Mouse (Mus musculus): ENCODE data around the gene Grk4. TPM values are rescaled to one million over a fixed set of nuclear protein-coding genes. Genes with fewer than 3 reads are reported as not detected.
"Not testable (repeated sequence)": the region's sequence is repeated elsewhere in the genome, so short reads cannot be mapped to it uniquely, and the experiment has no call there.

Grk4 gene
- polyA plus RNA-seq, 2 experiments, result 0.44 to 0.91 TPM

GRCm38 (mm10) chr5:34692782-34693181, 32.6 kb downstream of the Grk4 start:
- Histone ChIP-seq H3K9me3 (ENCODE audit: control insufficient read depth, low read length) (no peaks in the 10 kb centered on the region), H3K9ac (replicated peaks) (no peak overlapping the region), H3K4me3 (ENCODE audit: insufficient read depth in 1 of 2, low read depth in 2 of 2, low read length in 2 of 2) (no peak overlapping the region), H3K36me3 (replicated peaks; ENCODE audit: control insufficient read depth, insufficient read depth, low read depth) (no peaks in the 10 kb centered on the region), H3K4me1 (replicated peaks; ENCODE audit: control insufficient read depth in 2 of 2, insufficient read depth in 2 of 2, low read length in 1 of 2) (no peaks in the 10 kb centered on the region; a peak in 1 of 4 replicates), H3K4me2 (ENCODE audit: low read depth) (no peak overlapping the region), H3K27ac (no peak overlapping the region), H3K27me3 (ENCODE audit: control insufficient read depth, insufficient read depth, low read length) (no peaks in the 10 kb centered on the region)
- WGBS (ENCODE audit: insufficient replicate concordance), result 27% methylated on average over 2 of the region's 2 CpGs
- no peak for TF ChIP-seq EP300 (IDR thresholded peaks at IDR 0.05; ENCODE audit: low read depth)
- TF ChIP-seq CTCF (IDR thresholded peaks at IDR 0.05; ENCODE audit: low read depth), result no peak
- ATAC-seq (ENCODE audit: insufficient read depth) (no peak), DNase-seq (ENCODE audit: low read depth in 3 of 3, low spot score in 3 of 3) (no peak)

- no peak overlapping the region for H3K4me2 ChIP-seq (ENCODE audit: low read depth)
- no peaks in the 10 kb centered on the region for H3K36me3 ChIP-seq (replicated peaks; ENCODE audit: control insufficient read depth, insufficient read depth, low read depth)
- no peaks in the 10 kb centered on the region for H3K9me3 ChIP-seq (ENCODE audit: control insufficient read depth, low read length)
- ATAC-seq (ENCODE audit: insufficient read depth) (no peak), DNase-seq (ENCODE audit: low read depth in 3 of 3, low spot score in 3 of 3) (peak in 1 of 3 experiments; percentile 10)
- no peaks in the 10 kb centered on the region for H3K27me3 ChIP-seq (ENCODE audit: control insufficient read depth, insufficient read depth, low read length)
- TF ChIP-seq CTCF (IDR thresholded peaks at IDR 0.05; ENCODE audit: low read depth), result no peak
- no peak overlapping the region for H3K27ac ChIP-seq
- H3K9ac ChIP-seq (replicated peaks), result no peak overlapping the region
- H3K4me3 ChIP-seq (ENCODE audit: insufficient read depth in 1 of 2, low read depth in 2 of 2, low read length in 2 of 2), result no peak overlapping the region
- no peaks in the 10 kb centered on the region; a peak in 1 of 4 replicates for H3K4me1 ChIP-seq (replicated peaks; ENCODE audit: control insufficient read depth in 2 of 2, insufficient read depth in 2 of 2, low read length in 1 of 2)
- 7% methylated on average over 5 of the region's 5 CpGs for WGBS (ENCODE audit: insufficient replicate concordance)
These were observed 35.3 kb downstream of the Grk4 start for GRCm38 (mm10) chr5:34695521-34695920.

- ATAC-seq (ENCODE audit: insufficient read depth) (no peak), DNase-seq (ENCODE audit: low read depth in 3 of 3, low spot score in 3 of 3) (no peak)
- no peaks in the 10 kb centered on the region for H3K36me3 ChIP-seq (replicated peaks; ENCODE audit: control insufficient read depth, insufficient read depth, low read depth)
- no peak overlapping the region for H3K4me3 ChIP-seq (ENCODE audit: insufficient read depth in 1 of 2, low read depth in 2 of 2, low read length in 2 of 2)
- TF ChIP-seq CTCF (IDR thresholded peaks at IDR 0.05; ENCODE audit: low read depth) (no peak), EP300 (IDR thresholded peaks at IDR 0.05; ENCODE audit: low read depth) (no peak)
- no peaks in the 10 kb centered on the region for H3K27me3 ChIP-seq (ENCODE audit: control insufficient read depth, insufficient read depth, low read length)
- H3K4me2 ChIP-seq (ENCODE audit: low read depth), result no peak overlapping the region
- H3K27ac ChIP-seq, result no peak overlapping the region
- H3K4me1 ChIP-seq (replicated peaks; ENCODE audit: control insufficient read depth in 2 of 2, insufficient read depth in 2 of 2, low read length in 1 of 2), result no peaks in the 10 kb centered on the region
- no peaks in the 10 kb centered on the region for H3K9me3 ChIP-seq (ENCODE audit: control insufficient read depth, low read length)
- H3K9ac ChIP-seq (replicated peaks), result no peak overlapping the region
- WGBS (ENCODE audit: insufficient replicate concordance), result 78% methylated on average over 1 of the region's 1 CpGs
These were observed 48.3 kb downstream of the Grk4 start for GRCm38 (mm10) chr5:34708436-34708835.

- not testable (repeated sequence) for H3K36me3 ChIP-seq (replicated peaks; ENCODE audit: control insufficient read depth, insufficient read depth, low read depth); H3K27me3 ChIP-seq (ENCODE audit: control insufficient read depth, insufficient read depth, low read length); H3K4me3 ChIP-seq (ENCODE audit: insufficient read depth in 1 of 2, low read depth in 2 of 2, low read length in 2 of 2); H3K9ac ChIP-seq (replicated peaks); H3K27ac ChIP-seq; H3K4me1 ChIP-seq (replicated peaks; ENCODE audit: control insufficient read depth in 2 of 2, insufficient read depth in 2 of 2, low read length in 1 of 2); H3K9me3 ChIP-seq (ENCODE audit: control insufficient read depth, low read length); ATAC-seq (ENCODE audit: insufficient read depth); DNase-seq (ENCODE audit: low read depth in 3 of 3, low spot score in 3 of 3); H3K4me2 ChIP-seq (ENCODE audit: low read depth)
- 62% methylated on average over 3 of the region's 3 CpGs for WGBS (ENCODE audit: insufficient replicate concordance)
These were observed 54.2 kb downstream of the Grk4 start for GRCm38 (mm10) chr5:34714371-34714770.

- WGBS (ENCODE audit: insufficient replicate concordance), result 59% methylated on average over 5 of the region's 5 CpGs
These were observed 54.6 kb downstream of the Grk4 start for GRCm38 (mm10) chr5:34714816-34715215.

GRCm38 (mm10) chr5:34729141-34729540, 69.0 kb downstream of the Grk4 start:
- Histone ChIP-seq H3K4me2 (ENCODE audit: low read depth) (no peak overlapping the region), H3K4me3 (ENCODE audit: insufficient read depth in 1 of 2, low read depth in 2 of 2, low read length in 2 of 2) (no peak overlapping the region), H3K9me3 (ENCODE audit: control insufficient read depth, low read length) (no peaks in the 10 kb centered on the region), H3K27ac (no peak overlapping the region), H3K4me1 (replicated peaks; ENCODE audit: control insufficient read depth in 2 of 2, insufficient read depth in 2 of 2, low read length in 1 of 2) (peaks cover 9% of the 10 kb centered on the region in 2 experiments), H3K36me3 (replicated peaks; ENCODE audit: control insufficient read depth, insufficient read depth, low read depth) (no peaks in the 10 kb centered on the region), H3K27me3 (ENCODE audit: control insufficient read depth, insufficient read depth, low read length) (no peaks in the 10 kb centered on the region), H3K9ac (replicated peaks) (no peak overlapping the region)
- ATAC-seq (ENCODE audit: insufficient read depth) (no peak), DNase-seq (ENCODE audit: low read depth in 3 of 3, low spot score in 3 of 3) (no peak)
- TF ChIP-seq CTCF (IDR thresholded peaks at IDR 0.05; ENCODE audit: low read depth) (no peak), EP300 (IDR thresholded peaks at IDR 0.05; ENCODE audit: low read depth) (no peak)

More at GRCm38 (mm10) chr5:34714816-34715215, 54.6 kb downstream of the Grk4 start:
- DNase-seq (ENCODE audit: low read depth in 3 of 3, low spot score in 3 of 3) (no peak), ATAC-seq (ENCODE audit: insufficient read depth) (no peak)
- Histone ChIP-seq H3K9me3 (ENCODE audit: control insufficient read depth, low read length) (no peaks in the 10 kb centered on the region), H3K4me2 (ENCODE audit: low read depth) (no peak overlapping the region), H3K36me3 (replicated peaks; ENCODE audit: control insufficient read depth, insufficient read depth, low read depth) (no peaks in the 10 kb centered on the region), H3K27ac (no peak overlapping the region), H3K4me3 (ENCODE audit: insufficient read depth in 1 of 2, low read depth in 2 of 2, low read length in 2 of 2) (no peak overlapping the region), H3K27me3 (ENCODE audit: control insufficient read depth, insufficient read depth, low read length) (no peaks in the 10 kb centered on the region), H3K4me1 (replicated peaks; ENCODE audit: control insufficient read depth in 2 of 2, insufficient read depth in 2 of 2, low read length in 1 of 2) (no peaks in the 10 kb centered on the region), H3K9ac (replicated peaks) (no peak overlapping the region)
- TF ChIP-seq EP300 (IDR thresholded peaks at IDR 0.05; ENCODE audit: low read depth) (no peak), CTCF (IDR thresholded peaks at IDR 0.05; ENCODE audit: low read depth) (no peak)

All from liver, embryonic 14.5 days (tissue).